Mouse (Mus musculus): ENCODE results near the gene Ctnnal1.

- no peak for TF ChIP-seq CTCF (conservative IDR thresholded peaks at IDR 0.05 in 1 of 2, IDR thresholded peaks at IDR 0.05 in 1 of 2; ENCODE audit: low read depth in 2 of 2, low read length in 2 of 2)
- TF ChIP-seq EP300 (IDR thresholded peaks at IDR 0.05; ENCODE audit: low read length) = no peak
Measured at GRCm38 (mm10) chr4:56829511-56829921, 35.5 kb downstream of the Ctnnal1 start.
